Mouse (Mus musculus) CD4-positive helper T cell, adult 2 months (primary cell): ENCODE measurements around the gene Dnah3.

ENCODE experiments used
- DNase-seq: peaks from one replicate; pipeline ENCODE4 v3.0.0-alpha.2; 2012; ENCODE audit warnings: low read depth, missing footprints, low spot score

Dnah3 gene

GRCm38 (mm10) chr7:119875776-119876440, 219.2 kb downstream of the Dnah3 start:
- DNase-seq = no peak

DNA sequence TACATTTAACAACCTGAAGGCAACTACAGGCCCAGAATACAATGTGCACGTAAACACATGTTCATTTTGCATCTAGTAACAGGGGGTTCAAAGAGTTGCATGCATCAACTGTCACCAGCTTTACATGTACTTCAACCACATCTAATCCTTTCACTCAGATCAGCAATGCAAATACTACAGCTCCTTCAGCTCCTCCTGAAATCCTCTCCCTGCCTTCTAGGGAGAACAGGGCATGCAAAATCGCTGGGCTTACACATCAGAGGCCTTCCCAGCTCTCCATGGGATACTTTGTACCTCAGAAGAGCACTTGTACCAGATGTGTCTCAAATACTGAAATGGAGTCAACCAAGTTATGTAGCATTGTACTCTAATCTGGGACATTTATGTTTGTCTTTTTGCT, 222.0 kb downstream of the Dnah3 start:
- no peak for DNase-seq
